Mouse (Mus musculus): ENCODE data around the gene Pmpcb. TPM values are rescaled to one million over a fixed set of nuclear protein-coding genes. Genes with fewer than 3 reads are reported as not detected.
"Not testable (repeated sequence)": the region's sequence is repeated elsewhere in the genome, so short reads cannot be mapped to it uniquely, and the experiment has no call there.

The Pmpcb gene
- polyA plus RNA-seq, 1 experiment from 2014 or later, result 85.9 TPM

GRCm38 (mm10) chr5:21708011-21708410 lies 28.9 kb upstream of the Pmpcb start:
- WGBS, result 93% methylated on average over 8 of the region's 8 CpGs
- not testable (repeated sequence) for H3K27me3 ChIP-seq; ATAC-seq (ENCODE audit: low FRiP score); H3K4me1 ChIP-seq; H3K9ac ChIP-seq; H3K4me3 ChIP-seq; H3K9me3 ChIP-seq (replicated peaks); H3K27ac ChIP-seq; H3K4me2 ChIP-seq (replicated peaks); H3K36me3 ChIP-seq

DNA sequence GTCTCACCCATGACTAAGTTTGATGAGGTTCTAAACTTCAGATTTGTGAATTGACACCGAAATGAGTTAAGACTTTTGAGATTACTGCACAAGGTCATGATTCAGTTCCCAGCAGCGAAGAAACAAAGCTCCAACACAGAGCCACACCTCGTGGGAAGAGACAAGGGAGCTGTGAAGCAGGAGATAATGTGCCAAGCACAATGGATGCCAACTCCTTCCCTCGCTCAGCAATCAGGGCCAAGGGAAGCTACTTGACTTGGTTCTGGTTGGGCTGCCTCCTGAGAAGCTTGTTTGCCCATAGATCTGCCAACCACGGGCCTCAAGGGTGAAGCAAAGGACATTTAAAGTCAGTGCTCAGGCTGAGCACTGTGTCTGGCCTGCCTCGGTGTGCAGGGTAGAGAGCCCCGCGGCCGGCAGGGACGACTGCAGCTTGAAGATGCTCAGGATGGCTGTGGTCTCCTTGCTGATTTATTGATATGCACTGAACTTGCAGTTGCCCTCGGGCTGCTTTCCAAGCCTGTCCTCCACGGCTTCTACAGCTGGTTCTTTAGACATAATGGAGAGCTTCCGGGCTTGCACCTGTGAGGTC lies 24.7 kb upstream of the Pmpcb start:
- no peak for ATAC-seq (ENCODE audit: low FRiP score)
- no peak overlapping the region for H3K4me2 ChIP-seq (replicated peaks)
- no peaks in the 10 kb centered on the region for H3K9me3 ChIP-seq (replicated peaks)
- H3K36me3 ChIP-seq, result no peaks in the 10 kb centered on the region
- WGBS, result 78% methylated on average over 13 of the region's 13 CpGs
- H3K9ac ChIP-seq, result no peak overlapping the region
- no peaks in the 10 kb centered on the region for H3K4me1 ChIP-seq
- H3K4me3 ChIP-seq, result no peak overlapping the region
- H3K27ac ChIP-seq, result no peak overlapping the region
- no peaks in the 10 kb centered on the region for H3K27me3 ChIP-seq

DNA sequence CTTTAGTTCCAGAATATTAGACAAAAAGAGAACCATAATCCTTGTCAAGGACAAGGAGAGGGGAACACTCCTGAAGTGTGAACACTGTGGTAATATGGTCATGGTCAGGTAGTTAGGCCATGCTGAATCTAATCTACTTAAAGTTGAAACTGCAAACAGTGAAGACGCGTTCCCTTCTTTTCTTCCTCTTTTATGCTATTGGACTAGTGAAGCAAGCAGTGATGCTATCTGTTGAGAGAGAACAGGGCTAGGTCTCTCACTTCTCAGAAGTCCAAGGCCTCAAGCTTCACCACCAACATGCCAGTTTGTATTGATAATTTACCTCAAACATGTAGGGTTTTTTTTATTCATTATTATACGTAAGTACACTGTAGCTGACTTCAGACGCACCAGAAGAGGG lies 22.5 kb upstream of the Pmpcb start:
- Histone ChIP-seq H3K4me1 (no peaks in the 10 kb centered on the region), H3K9me3 (replicated peaks) (no peaks in the 10 kb centered on the region), H3K9ac (no peak overlapping the region), H3K27ac (no peak overlapping the region), H3K36me3 (no peaks in the 10 kb centered on the region), H3K4me3 (no peak overlapping the region), H3K27me3 (no peaks in the 10 kb centered on the region), H3K4me2 (replicated peaks) (no peak overlapping the region)
- 90% methylated on average over 4 of the region's 4 CpGs for WGBS
- no peak for ATAC-seq (ENCODE audit: low FRiP score)

GRCm38 (mm10) chr5:21717165-21717715 lies 19.7 kb upstream of the Pmpcb start:
- H3K27ac ChIP-seq, result no peak overlapping the region
- H3K36me3 ChIP-seq, result no peaks in the 10 kb centered on the region
- no peaks in the 10 kb centered on the region for H3K4me1 ChIP-seq
- ATAC-seq (ENCODE audit: low FRiP score), result no peak
- no peak overlapping the region for H3K9ac ChIP-seq
- no peaks in the 10 kb centered on the region for H3K27me3 ChIP-seq
- no peaks in the 10 kb centered on the region for H3K9me3 ChIP-seq (replicated peaks)
- WGBS, result 89% methylated on average over 10 of the region's 10 CpGs
- no peak overlapping the region for H3K4me2 ChIP-seq (replicated peaks)
- H3K4me3 ChIP-seq, result no peak overlapping the region

DNA sequence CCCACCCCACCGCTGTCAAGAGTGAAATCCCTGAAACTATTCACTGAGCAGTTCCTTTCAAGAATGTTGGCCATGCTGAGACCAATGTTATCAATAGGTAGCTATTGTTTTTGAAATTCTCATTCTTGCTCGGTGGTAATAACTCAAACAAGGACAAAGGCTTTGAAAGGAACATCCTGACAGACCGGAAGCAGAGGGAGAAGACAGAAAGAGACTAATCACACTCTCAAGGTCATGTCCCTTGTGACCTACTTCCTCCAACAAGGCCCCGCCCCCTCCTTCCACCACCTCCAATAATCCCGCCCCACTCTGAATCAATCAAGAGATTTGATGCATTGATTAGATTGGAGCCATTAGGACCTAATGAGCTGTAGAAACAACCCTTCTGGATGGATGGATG lies 18.4 kb upstream of the Pmpcb start:
- H3K9ac ChIP-seq, result no peak overlapping the region
- H3K4me1 ChIP-seq, result no peaks in the 10 kb centered on the region
- no peak for ATAC-seq (ENCODE audit: low FRiP score)
- no peak overlapping the region for H3K27ac ChIP-seq
- H3K4me2 ChIP-seq (replicated peaks), result no peak overlapping the region
- no peaks in the 10 kb centered on the region for H3K9me3 ChIP-seq (replicated peaks)
- no peaks in the 10 kb centered on the region for H3K36me3 ChIP-seq
- no peaks in the 10 kb centered on the region for H3K27me3 ChIP-seq
- H3K4me3 ChIP-seq, result no peak overlapping the region
- WGBS, result 79% methylated on average over 5 of the region's 5 CpGs

DNA sequence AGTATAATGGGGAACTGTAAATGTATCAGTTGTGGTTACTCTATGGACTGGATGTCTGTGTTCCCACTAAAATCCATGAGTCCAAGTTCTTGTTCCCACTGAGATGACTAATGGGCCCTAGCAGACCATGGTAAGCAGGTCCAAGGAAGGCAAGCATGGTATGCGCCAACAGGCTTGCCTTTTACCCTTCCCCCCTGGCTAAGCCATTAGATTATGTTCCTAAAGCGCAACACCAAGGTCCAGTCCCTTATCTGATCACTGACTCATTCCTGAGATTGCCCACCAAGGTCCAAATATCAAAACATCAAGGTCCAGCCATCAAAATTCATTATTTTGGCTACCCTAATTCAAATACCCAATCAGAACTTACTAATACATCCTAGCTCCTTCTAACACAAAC lies 17.7 kb upstream of the Pmpcb start:
- H3K4me1 ChIP-seq, result 0 out of 2 replicates have a peak, but pooled peaks cover under 1% of the 10 kb centered on the region
- no peaks in the 10 kb centered on the region for H3K36me3 ChIP-seq
- H3K4me3 ChIP-seq, result no peak overlapping the region
- H3K27me3 ChIP-seq, result no peaks in the 10 kb centered on the region
- no peaks in the 10 kb centered on the region for H3K9me3 ChIP-seq (replicated peaks)
- H3K4me2 ChIP-seq (replicated peaks), result no peak overlapping the region
- no peak for ATAC-seq (ENCODE audit: low FRiP score)
- 92% methylated on average over 2 of the region's 2 CpGs for WGBS
- H3K27ac ChIP-seq, result no peak overlapping the region
- no peak overlapping the region for H3K9ac ChIP-seq

DNA sequence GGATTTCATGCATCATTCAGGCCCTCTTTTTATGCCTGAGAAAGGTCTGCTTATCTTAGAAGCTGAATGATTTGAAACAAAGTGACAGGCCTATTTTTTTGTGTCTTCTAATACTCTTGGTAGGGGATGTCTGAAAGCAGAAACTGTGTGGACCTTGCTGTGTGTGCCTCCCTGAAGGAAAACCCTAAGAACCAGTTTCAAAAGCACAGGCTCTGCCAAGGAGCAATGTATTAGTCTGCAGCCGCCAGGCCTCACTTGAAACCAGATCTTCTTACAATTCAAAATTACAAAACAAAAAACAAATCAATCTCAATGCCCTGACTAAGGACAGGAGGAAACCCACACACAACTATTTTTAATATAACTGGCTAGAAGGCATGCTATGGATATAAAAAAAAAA lies 12.5 kb upstream of the Pmpcb start:
- ATAC-seq (ENCODE audit: low FRiP score), result no peak
- 0 out of 2 replicates have a peak, but pooled peaks cover 3% of the 10 kb centered on the region for H3K4me1 ChIP-seq
- H3K9ac ChIP-seq, result no peak overlapping the region
- no peak overlapping the region for H3K4me3 ChIP-seq
- no peak overlapping the region for H3K4me2 ChIP-seq (replicated peaks)
- no peaks in the 10 kb centered on the region for H3K27me3 ChIP-seq
- 48% methylated on average over 1 of the region's 1 CpGs for WGBS
- H3K9me3 ChIP-seq (replicated peaks), result no peaks in the 10 kb centered on the region
- peak overlapping the region; percentile 74 for H3K27ac ChIP-seq
- no peaks in the 10 kb centered on the region for H3K36me3 ChIP-seq

DNA sequence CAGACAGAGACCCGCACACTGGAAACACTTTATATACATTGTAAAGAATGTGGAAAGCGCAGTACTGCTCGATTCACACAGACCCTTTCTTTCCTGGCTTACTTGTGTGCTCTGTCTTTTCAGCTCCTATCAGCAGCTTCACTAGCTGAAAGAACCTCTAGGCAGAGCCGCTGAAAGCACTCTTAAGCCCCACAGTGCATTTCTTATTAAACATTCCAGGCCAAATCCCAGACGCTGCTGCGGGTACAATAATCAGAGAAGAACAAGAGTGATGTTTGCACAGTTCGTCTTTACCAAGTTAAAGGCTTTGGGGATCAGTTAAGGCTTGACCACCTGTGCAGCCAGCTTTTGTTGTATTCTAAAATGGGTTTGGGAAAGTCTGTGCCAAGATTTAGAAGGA lies 12.1 kb upstream of the Pmpcb start:
- no peak overlapping the region for H3K4me3 ChIP-seq
- 34% methylated on average over 7 of the region's 7 CpGs for WGBS
- peak overlapping the region; percentile 74; the same call in 1 of the 2 replicates for H3K27ac ChIP-seq
- peak; percentile 50 for ATAC-seq (ENCODE audit: low FRiP score)
- no peaks in the 10 kb centered on the region for H3K27me3 ChIP-seq
- H3K36me3 ChIP-seq, result no peaks in the 10 kb centered on the region
- no peak overlapping the region for H3K4me2 ChIP-seq (replicated peaks)
- 0 out of 2 replicates have a peak, but pooled peaks cover 3% of the 10 kb centered on the region for H3K4me1 ChIP-seq
- H3K9ac ChIP-seq, result no peak overlapping the region
- H3K9me3 ChIP-seq (replicated peaks), result no peaks in the 10 kb centered on the region

DNA sequence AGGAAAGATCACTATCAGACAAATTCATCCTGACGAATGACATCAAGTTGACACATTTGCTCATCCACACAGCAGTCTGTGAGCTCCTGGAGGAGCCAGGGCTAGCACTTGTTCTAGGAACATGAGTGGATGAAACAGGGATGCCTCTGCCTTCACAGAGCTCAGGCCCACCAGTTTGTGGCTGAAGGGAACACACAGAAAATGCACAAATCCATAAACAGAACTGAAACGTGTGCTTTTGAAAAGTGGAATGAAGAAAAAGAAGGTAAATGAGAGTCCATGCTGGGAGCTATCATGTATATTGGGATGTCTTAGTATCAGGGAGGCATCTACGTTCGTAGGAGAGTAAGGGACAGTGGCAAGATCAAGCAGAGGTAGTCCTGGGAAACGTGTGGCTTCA lies 7.8 kb upstream of the Pmpcb start:
- Histone ChIP-seq H3K27me3 (no peaks in the 10 kb centered on the region), H3K9ac (no peak overlapping the region), H3K36me3 (no peaks in the 10 kb centered on the region), H3K27ac (no peak overlapping the region), H3K4me3 (no peak overlapping the region), H3K9me3 (replicated peaks) (no peaks in the 10 kb centered on the region), H3K4me2 (replicated peaks) (no peak overlapping the region), H3K4me1 (peaks cover 22% of the 10 kb centered on the region)
- 81% methylated on average over 5 of the region's 5 CpGs for WGBS
- ATAC-seq (ENCODE audit: low FRiP score), result no peak

DNA sequence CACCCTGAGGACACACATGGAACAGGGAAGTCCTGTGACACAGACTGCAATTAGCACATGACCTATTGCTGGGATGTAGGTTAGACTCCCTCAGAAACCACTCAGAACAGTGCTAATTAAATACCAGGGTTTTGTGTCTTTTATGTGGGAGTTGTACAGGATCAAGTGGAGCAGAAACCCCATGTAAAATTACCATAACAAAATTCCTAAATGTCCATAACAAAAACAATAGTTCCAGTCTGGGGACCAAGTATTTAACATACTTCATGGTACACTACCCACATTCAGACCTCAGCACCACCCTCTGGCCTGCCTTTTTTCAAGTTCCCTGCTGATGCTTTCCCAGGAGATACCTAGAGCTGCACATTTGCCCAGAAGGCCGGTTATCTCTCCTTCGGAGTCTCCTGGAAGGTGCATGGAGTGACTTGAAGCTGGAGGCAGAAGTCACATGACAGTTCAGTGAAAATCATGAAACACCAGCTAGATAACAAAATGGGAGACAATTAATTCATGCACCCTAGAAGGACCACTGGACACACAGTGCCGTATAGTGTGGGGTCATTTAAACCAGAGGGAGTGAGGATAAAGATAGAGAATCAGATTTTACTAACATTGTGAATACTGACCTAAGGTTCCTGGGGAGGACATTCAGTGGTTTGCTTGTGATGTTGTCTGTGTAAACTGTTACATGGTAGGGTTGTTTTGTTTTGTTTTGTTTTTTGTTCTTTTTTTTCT lies 4.6 kb upstream of the Pmpcb start:
- WGBS, result 28% methylated on average over 3 of the region's 3 CpGs
- peak overlapping the region; percentile 90 for H3K27ac ChIP-seq
- H3K27me3 ChIP-seq, result no peaks in the 10 kb centered on the region
- no peak overlapping the region for H3K9ac ChIP-seq
- 0 out of 2 replicates have a peak overlapping the region, but pooled peaks have one; percentile 19 for H3K4me2 ChIP-seq (replicated peaks)
- ATAC-seq (ENCODE audit: low FRiP score), result peak; percentile 53
- H3K36me3 ChIP-seq, result no peaks in the 10 kb centered on the region
- no peak overlapping the region for H3K4me3 ChIP-seq
- peaks cover 23% of the 10 kb centered on the region for H3K4me1 ChIP-seq
- H3K9me3 ChIP-seq (replicated peaks), result no peaks in the 10 kb centered on the region

GRCm38 (mm10) chr5:21732930-21733329 lies 4.0 kb upstream of the Pmpcb start:
- H3K4me3 ChIP-seq, result no peak overlapping the region
- no peak overlapping the region for H3K9ac ChIP-seq
- peaks cover 28% of the 10 kb centered on the region for H3K4me1 ChIP-seq
- H3K4me2 ChIP-seq (replicated peaks), result 0 out of 2 replicates have a peak overlapping the region, but pooled peaks have one; percentile 19
- no peaks in the 10 kb centered on the region for H3K36me3 ChIP-seq
- no peaks in the 10 kb centered on the region for H3K27me3 ChIP-seq
- peak; percentile 94 for ATAC-seq (ENCODE audit: low FRiP score)
- peak overlapping the region; percentile 90 for H3K27ac ChIP-seq
- H3K9me3 ChIP-seq (replicated peaks), result no peaks in the 10 kb centered on the region
- 18% methylated on average over 8 of the region's 8 CpGs for WGBS

GRCm38 (mm10) chr5:21735100-21735499 lies 1.8 kb upstream of the Pmpcb start:
- Histone ChIP-seq H3K4me2 (replicated peaks) (0 out of 2 replicates have a peak overlapping the region, but pooled peaks have one; percentile 11), H3K27me3 (no peaks in the 10 kb centered on the region), H3K4me1 (peaks cover 35% of the 10 kb centered on the region), H3K36me3 (peaks cover 14% of the 10 kb centered on the region), H3K27ac (no peak overlapping the region), H3K4me3 (no peak overlapping the region), H3K9ac (no peak overlapping the region), H3K9me3 (replicated peaks) (no peaks in the 10 kb centered on the region)
- no peak for ATAC-seq (ENCODE audit: low FRiP score)
- WGBS, result 80% methylated on average over 20 of the region's 20 CpGs
